30 mouse cellular contexts compared by ENCODE assay signal in genomic region chr13:106887364-106887763, GRCm38 (mm10). TPM values are rescaled to one million over a fixed set of nuclear protein-coding genes. Genes with fewer than 3 reads are reported as not detected.
DNase-seq lines count a peak whose midpoint lies in the region; ATAC-seq and TF ChIP-seq lines count a peak whose summit lies in the region.
"Had no signal": no experiment of that assay in that cellular context is flagged by ENCODE, and none has a peak within 500 bp of the region (broad histone marks: within the 10 kb centered on the region; RNA-seq: fewer than 3 reads in every experiment).

No protein-coding gene starts in this region.

- TF ChIP-seq RAD21 in MEL (IDR thresholded peaks at IDR 0.05; ENCODE audit: low read depth, low read length): no peak

- no peak overlapping the region for H3K9ac ChIP-seq in MEL (ENCODE audit: control insufficient read depth, low read depth, low read length, poor library complexity, severe bottlenecking)
- no peak overlapping the region for H3K9ac ChIP-seq in liver, embryonic 12.5 days
- no peak overlapping the region for H3K9ac ChIP-seq in liver, embryonic 15.5 days
- H3K9ac ChIP-seq: embryonic facial prominence, embryonic 12.5 days; embryonic facial prominence, embryonic 15.5 days; forebrain, embryonic 12.5 days; forebrain, embryonic 15.5 days; heart, embryonic 12.5 days; heart, embryonic 15.5 days; hindbrain, embryonic 13.5 days had no signal

- peaks cover 10 to 14% of the 10 kb centered on the region in 2 experiments for H3K36me3 ChIP-seq in MEL (ENCODE audit: control insufficient read depth in 1 of 2, insufficient read depth in 2 of 2, low read length in 2 of 2)
- H3K36me3 ChIP-seq in liver, embryonic 12.5 days: peaks cover 50% of the 10 kb centered on the region
- H3K36me3 ChIP-seq in liver, embryonic 15.5 days (replicated peaks): peaks cover 13% of the 10 kb centered on the region
- H3K36me3 ChIP-seq: embryonic facial prominence, embryonic 15.5 days had no signal

- no peaks in the 10 kb centered on the region for H3K79me2 ChIP-seq in MEL (ENCODE audit: control insufficient read depth, insufficient read depth, low read length, poor library complexity)

- H3K4me3 ChIP-seq in MEL (ENCODE audit: control insufficient read depth in 1 of 2, insufficient read depth in 1 of 2, low read depth in 2 of 2, low read length in 2 of 2): no peak overlapping the region
- H3K4me3 ChIP-seq in liver, embryonic 12.5 days: no peak overlapping the region
- H3K4me3 ChIP-seq in liver, embryonic 15.5 days (replicated peaks): no peak overlapping the region
- H3K4me3 ChIP-seq: embryonic facial prominence, embryonic 12.5 days; embryonic facial prominence, embryonic 15.5 days; erythroblast, embryonic 14.5 days; forebrain, embryonic 12.5 days; forebrain, embryonic 15.5 days; heart, embryonic 12.5 days; heart, embryonic 15.5 days; hindbrain, embryonic 10.5 days; hindbrain, embryonic 13.5 days had no signal

- peak; percentile 27 for DNase-seq in MEL (ENCODE audit: low read depth, low spot score)
- DNase-seq in embryo, embryonic 10 days (ENCODE audit: low spot score): no peak
- DNase-seq in testis, postnatal 10 days (ENCODE audit: low spot score): no peak
- no peak for DNase-seq in left cerebral cortex, adult 8-10 months (ENCODE audit: low spot score in 2 of 2)
- DNase-seq: adrenal gland, adult 8-10 months; adrenal gland, postnatal 36 days; B cell, adult 2 months; cerebellum, adult 18-20 months; cerebellum, adult 9-10 months; cerebellum, postnatal 14 days; gastrocnemius, postnatal 25 days; heart, adult 18-20 months; heart, postnatal 10 days; heart, postnatal 36 days had no signal

- H3K27me3 ChIP-seq in MEL (ENCODE audit: control insufficient read depth in 1 of 2, insufficient read depth in 2 of 2, low read length in 2 of 2): no peaks in the 10 kb centered on the region
- H3K27me3 ChIP-seq in liver, embryonic 12.5 days (replicated peaks): no peaks in the 10 kb centered on the region
- H3K27me3 ChIP-seq in liver, embryonic 15.5 days: no peaks in the 10 kb centered on the region
- H3K27me3 ChIP-seq: CH12.LX; embryonic facial prominence, embryonic 12.5 days; embryonic facial prominence, embryonic 15.5 days; forebrain, embryonic 12.5 days; forebrain, embryonic 15.5 days; heart, embryonic 12.5 days; heart, embryonic 15.5 days; hindbrain, embryonic 13.5 days had no signal

- H3K4me1 ChIP-seq in MEL (ENCODE audit: control insufficient read depth in 1 of 2, insufficient read depth in 2 of 2, low read length in 2 of 2): peaks cover 5 to 6% of the 10 kb centered on the region in 2 experiments; a peak in 3 of 4 replicates
- H3K4me1 ChIP-seq in liver, embryonic 12.5 days: peaks cover 41% of the 10 kb centered on the region
- peaks cover 39% of the 10 kb centered on the region for H3K4me1 ChIP-seq in liver, embryonic 15.5 days (replicated peaks)
- H3K4me1 ChIP-seq: embryonic facial prominence, embryonic 12.5 days; embryonic facial prominence, embryonic 15.5 days; forebrain, embryonic 12.5 days; forebrain, embryonic 15.5 days; heart, embryonic 15.5 days; hindbrain, embryonic 10.5 days; hindbrain, embryonic 13.5 days had no signal

- no peaks in the 10 kb centered on the region for H3K9me3 ChIP-seq in MEL (replicated peaks; ENCODE audit: insufficient read depth, low read length)
- H3K9me3 ChIP-seq in liver, embryonic 12.5 days (replicated peaks): no peaks in the 10 kb centered on the region
- no peaks in the 10 kb centered on the region for H3K9me3 ChIP-seq in liver, embryonic 15.5 days (replicated peaks)
- H3K9me3 ChIP-seq: embryonic facial prominence, embryonic 12.5 days; embryonic facial prominence, embryonic 15.5 days; forebrain, embryonic 12.5 days; forebrain, embryonic 15.5 days; G1E; heart, embryonic 12.5 days; heart, embryonic 15.5 days; hindbrain, embryonic 10.5 days; hindbrain, embryonic 13.5 days had no signal

- no peak for TF ChIP-seq POLR2A in MEL (IDR thresholded peaks at IDR 0.05; ENCODE audit: control insufficient read depth in 1 of 2, insufficient read depth in 1 of 2, low read depth in 1 of 2, low read length in 2 of 2, poor library complexity in 1 of 2)

- no peak for TF ChIP-seq CTCF in MEL (IDR thresholded peaks at IDR 0.05 in 2 of 3, conservative IDR thresholded peaks at IDR 0.05 in 1 of 3; ENCODE audit: control insufficient read depth in 1 of 3, insufficient read depth in 1 of 3, low read depth in 2 of 3, low read length in 3 of 3, poor library complexity in 1 of 3, severe bottlenecking in 1 of 3)

- peak; percentile 68 for ATAC-seq in liver, embryonic 12.5 days
- ATAC-seq in liver, embryonic 15.5 days (ENCODE audit: insufficient read depth): peak; percentile 62
- ATAC-seq in megakaryocyte progenitor cell, adult 5-6 weeks (replicated peaks; ENCODE audit: poor library complexity): peak; percentile 50; the same call in 1 of the 2 replicates
- ATAC-seq: activated CD4-positive, CD25-positive, alpha-beta regulatory T cell, adult 4 months; forebrain, embryonic 15.5 days; hindbrain, embryonic 16.5 days had no signal

- peak in 1 of 2 experiments; percentile 22; a peak in 1 of 4 replicates for TF ChIP-seq EP300 in MEL (IDR thresholded peaks at IDR 0.05; ENCODE audit: low read depth in 1 of 2, low read length in 2 of 2)

- WGBS in liver, embryonic 12.5 days (ENCODE audit: insufficient replicate concordance): 85% methylated on average over 2 of the region's 2 CpGs
- 83% methylated on average over 2 of the region's 2 CpGs for WGBS in liver, embryonic 15.5 days (ENCODE audit: insufficient replicate concordance)

- no peak overlapping the region for H3K27ac ChIP-seq in MEL (ENCODE audit: control insufficient read depth, low read depth, low read length)
- peak overlapping the region; percentile 69 for H3K27ac ChIP-seq in liver, embryonic 12.5 days
- peak overlapping the region; percentile 34; the same call in 1 of the 2 replicates for H3K27ac ChIP-seq in liver, embryonic 15.5 days (replicated peaks)
- H3K27ac ChIP-seq: embryonic facial prominence, embryonic 12.5 days; embryonic facial prominence, embryonic 15.5 days; forebrain, embryonic 12.5 days; forebrain, embryonic 15.5 days; heart, embryonic 15.5 days; hindbrain, embryonic 10.5 days; hindbrain, embryonic 13.5 days had no signal

- no peak overlapping the region for H3K4me2 ChIP-seq in liver, embryonic 12.5 days
- H3K4me2 ChIP-seq in liver, embryonic 15.5 days: no peak overlapping the region
- H3K4me2 ChIP-seq: embryonic facial prominence, embryonic 12.5 days; embryonic facial prominence, embryonic 15.5 days; forebrain, embryonic 12.5 days; forebrain, embryonic 15.5 days; heart, embryonic 12.5 days; heart, embryonic 15.5 days; hindbrain, embryonic 13.5 days had no signal

TF ChIP-seq in MEL, 35 proteins besides CTCF, POLR2A, EP300 and RAD21:
- peak; percentile 61 for TF ChIP-seq TCF12 (IDR thresholded peaks at IDR 0.05; ENCODE audit: low read depth, low read length)
- TF ChIP-seq GATA1 (IDR thresholded peaks at IDR 0.05; ENCODE audit: low read depth, low read length): peak; percentile 54
- TF ChIP-seq MYC (IDR thresholded peaks at IDR 0.05; ENCODE audit: low read depth, low read length): no peak
- TF ChIP-seq TAL1 (IDR thresholded peaks at IDR 0.05; ENCODE audit: low read length): 0 out of 2 replicates have a peak, but pooled peaks have one; percentile 5
- TF ChIP-seq MXI1 (IDR thresholded peaks at IDR 0.05; ENCODE audit: low read depth, low read length): no peak
- no peak for TF ChIP-seq ETS1 (IDR thresholded peaks at IDR 0.05; ENCODE audit: low read depth, low read length)
TF ChIP-seq in MEL: peak in this region for 3.

RNA-seq across cellular contexts. Expression of gene Ipo11, which starts 49.4 kb away (rescaled TPM):
- 39.4 and 40.2 TPM in 2 replicates for total RNA-seq in MEL (2012; rRNA removed)
- 10 to 100 TPM in 1 of 2 experiments, not detected in 1; 37.2 TPM for polyA plus RNA-seq in MEL (2012; ENCODE audit: insufficient read depth in 1 of 2, insufficient read length in 2 of 2, low read depth in 1 of 2, low replicate concordance in 2 of 2, missing spikeins in 1 of 2)
- 61.4 and 65.9 TPM in 2 replicates for polyA plus RNA-seq in liver, embryonic 12.5 days (2016; fragmentation: Nextera tagmentation; extraction: Ambion mirVana)
- polyA plus RNA-seq in liver, embryonic 15.5 days (2015; fragmentation: Nextera tagmentation; extraction: Ambion mirVana): 26.9 and 28.2 TPM in 2 replicates
- total RNA-seq in megakaryocyte progenitor cell, adult 5-6 weeks (2015): 52.5 and 63.5 TPM in 2 replicates
- total RNA-seq in megakaryocyte progenitor cell, adult 5-6 weeks (2017): 34.2 and 39.8 TPM in 2 replicates
- 10 to 100 TPM; 58.1 to 74.8 (median 63.8) TPM for total RNA-seq in left cerebral cortex, adult 8-10 months (2022)

RNA-seq across cellular contexts. Expression of gene Dimt1, which starts 59.6 kb away (rescaled TPM):
- total RNA-seq in MEL (2012; rRNA removed): 32.0 and 35.2 TPM in 2 replicates
- polyA plus RNA-seq in MEL (2012; ENCODE audit: insufficient read depth in 1 of 2, insufficient read length in 2 of 2, low read depth in 1 of 2, low replicate concordance in 2 of 2, missing spikeins in 1 of 2): 10 to 100 TPM in 1 of 2 experiments, not detected in 1; 49.1 TPM
- polyA plus RNA-seq in liver, embryonic 12.5 days (2016; fragmentation: Nextera tagmentation; extraction: Ambion mirVana): 33.4 and 33.6 TPM in 2 replicates
- 13.7 and 14.4 TPM in 2 replicates for polyA plus RNA-seq in liver, embryonic 15.5 days (2015; fragmentation: Nextera tagmentation; extraction: Ambion mirVana)
- total RNA-seq in megakaryocyte progenitor cell, adult 5-6 weeks (2015): 30.7 and 34.6 TPM in 2 replicates
- 11.5 and 32.2 TPM in 2 replicates for total RNA-seq in megakaryocyte progenitor cell, adult 5-6 weeks (2017)
- 10 to 100 TPM; 14.8 to 21.6 (median 18.7) TPM for total RNA-seq in left cerebral cortex, adult 8-10 months (2022)
